Mouse (Mus musculus): Measurements from ENCODE around the gene Fbxw5. TPM values are rescaled to one million over a fixed set of nuclear protein-coding genes. Genes with fewer than 3 reads are reported as not detected.

The Fbxw5 gene
- polyA plus RNA-seq, 1 experiment: 59.4 TPM

GRCm38 (mm10) chr2:25468962-25469915 is 31.3 kb upstream of the Fbxw5 start:
- H3K27ac ChIP-seq (ENCODE audit: insufficient read depth, low read length): peak overlapping the region; percentile 41
- WGBS: 56% methylated on average over 10 of the region's 10 CpGs
- peak; percentile 68 to 72 for DNase-seq

GRCm38 (mm10) chr2:25469969-25470368 is 30.6 kb upstream of the Fbxw5 start, which contains the start of gene Ptgds:
TSS of gene Ptgds (minus strand) at chr2:25470046.
- no peaks in the 10 kb centered on the region for H3K27me3 ChIP-seq (ENCODE audit: control insufficient read depth, insufficient read depth, low read length)
- H3K4me3 ChIP-seq (replicated peaks; ENCODE audit: insufficient read depth, low read depth, low read length): no peak within 1 kb of the TSS
- TF ChIP-seq CTCF (IDR thresholded peaks at IDR 0.05; ENCODE audit: borderline replicate concordance, insufficient read depth, low read depth, low read length) (no peak), POLR2A (IDR thresholded peaks at IDR 0.05; ENCODE audit: borderline replicate concordance, insufficient read depth, low read length) (no peak)
- peak within 1 kb of the TSS; percentile 41 for H3K27ac ChIP-seq (ENCODE audit: insufficient read depth, low read length)
- peaks cover 60% of the 10 kb centered on the region for H3K4me1 ChIP-seq (ENCODE audit: control insufficient read depth, insufficient read depth, low read length)
- DNase-seq: no peak
- 54% methylated on average over 6 of the region's 6 CpGs for WGBS

More at GRCm38 (mm10) chr2:25468962-25469915, 31.3 kb upstream of the Fbxw5 start:
- TF ChIP-seq POLR2A (IDR thresholded peaks at IDR 0.05; ENCODE audit: borderline replicate concordance, insufficient read depth, low read length): no peak
- peaks cover 65% of the 10 kb centered on the region for H3K4me1 ChIP-seq (ENCODE audit: control insufficient read depth, insufficient read depth, low read length)
- H3K4me3 ChIP-seq (replicated peaks; ENCODE audit: insufficient read depth, low read depth, low read length): no peak overlapping the region
- no peaks in the 10 kb centered on the region for H3K27me3 ChIP-seq (ENCODE audit: control insufficient read depth, insufficient read depth, low read length)

- Histone ChIP-seq H3K4me1 (ENCODE audit: control insufficient read depth, insufficient read depth, low read length) (peaks cover 67% of the 10 kb centered on the region), H3K27me3 (ENCODE audit: control insufficient read depth, insufficient read depth, low read length) (no peaks in the 10 kb centered on the region), H3K27ac (ENCODE audit: insufficient read depth, low read length) (no peak overlapping the region), H3K4me3 (replicated peaks; ENCODE audit: insufficient read depth, low read depth, low read length) (no peak overlapping the region)
- WGBS: 95% methylated on average over 2 of the region's 2 CpGs
- no peak for DNase-seq
- TF ChIP-seq CTCF (IDR thresholded peaks at IDR 0.05; ENCODE audit: borderline replicate concordance, insufficient read depth, low read depth, low read length): no peak
- TF ChIP-seq POLR2A (IDR thresholded peaks at IDR 0.05; ENCODE audit: borderline replicate concordance, insufficient read depth, low read length): no peak
Observed at GRCm38 (mm10) chr2:25472550-25472949, 28.0 kb upstream of the Fbxw5 start.

- 68% methylated on average over 8 of the region's 8 CpGs for WGBS
- TF ChIP-seq POLR2A (IDR thresholded peaks at IDR 0.05; ENCODE audit: borderline replicate concordance, insufficient read depth, low read length) (no peak), CTCF (IDR thresholded peaks at IDR 0.05; ENCODE audit: borderline replicate concordance, insufficient read depth, low read depth, low read length) (no peak)
Observed at GRCm38 (mm10) chr2:25477541-25477940, 23.0 kb upstream of the Fbxw5 start.

GRCm38 (mm10) chr2:25477967-25478675 is 22.4 kb upstream of the Fbxw5 start:
- 0 out of 2 replicates have a peak, but pooled peaks have one; percentile 13 for TF ChIP-seq CTCF (IDR thresholded peaks at IDR 0.05; ENCODE audit: borderline replicate concordance, insufficient read depth, low read depth, low read length)
- TF ChIP-seq POLR2A (IDR thresholded peaks at IDR 0.05; ENCODE audit: borderline replicate concordance, insufficient read depth, low read length): peak; percentile 29; the same call in 1 of the 2 replicates
- no peaks in the 10 kb centered on the region for H3K27me3 ChIP-seq (ENCODE audit: control insufficient read depth, insufficient read depth, low read length)
- DNase-seq: peak; percentile 95 to 98
- peak overlapping the region; percentile 98 for H3K27ac ChIP-seq (ENCODE audit: insufficient read depth, low read length)
- H3K4me1 ChIP-seq (ENCODE audit: control insufficient read depth, insufficient read depth, low read length): peaks cover 59% of the 10 kb centered on the region
- 8% methylated on average over 3 of the region's 3 CpGs for WGBS
- H3K4me3 ChIP-seq (replicated peaks; ENCODE audit: insufficient read depth, low read depth, low read length): no peak overlapping the region

More at GRCm38 (mm10) chr2:25477541-25477940, 23.0 kb upstream of the Fbxw5 start:
- Histone ChIP-seq H3K27me3 (ENCODE audit: control insufficient read depth, insufficient read depth, low read length) (no peaks in the 10 kb centered on the region), H3K4me1 (ENCODE audit: control insufficient read depth, insufficient read depth, low read length) (peaks cover 60% of the 10 kb centered on the region), H3K4me3 (replicated peaks; ENCODE audit: insufficient read depth, low read depth, low read length) (no peak overlapping the region), H3K27ac (ENCODE audit: insufficient read depth, low read length) (peak overlapping the region; percentile 98)
- no peak for DNase-seq

- no peak for DNase-seq
- 66% methylated on average over 10 of the region's 10 CpGs for WGBS
- no peak overlapping the region for H3K4me3 ChIP-seq (replicated peaks; ENCODE audit: insufficient read depth, low read depth, low read length)
- H3K4me1 ChIP-seq (ENCODE audit: control insufficient read depth, insufficient read depth, low read length): peaks cover 61% of the 10 kb centered on the region
- no peak for TF ChIP-seq POLR2A (IDR thresholded peaks at IDR 0.05; ENCODE audit: borderline replicate concordance, insufficient read depth, low read length)
- no peak for TF ChIP-seq CTCF (IDR thresholded peaks at IDR 0.05; ENCODE audit: borderline replicate concordance, insufficient read depth, low read depth, low read length)
- no peak overlapping the region for H3K27ac ChIP-seq (ENCODE audit: insufficient read depth, low read length)
- H3K27me3 ChIP-seq (ENCODE audit: control insufficient read depth, insufficient read depth, low read length): no peaks in the 10 kb centered on the region
Observed at GRCm38 (mm10) chr2:25479551-25480311, 20.8 kb upstream of the Fbxw5 start.

- H3K4me3 ChIP-seq (replicated peaks; ENCODE audit: insufficient read depth, low read depth, low read length): no peak overlapping the region
- H3K27ac ChIP-seq (ENCODE audit: insufficient read depth, low read length): no peak overlapping the region
- no peaks in the 10 kb centered on the region for H3K27me3 ChIP-seq (ENCODE audit: control insufficient read depth, insufficient read depth, low read length)
- H3K4me1 ChIP-seq (ENCODE audit: control insufficient read depth, insufficient read depth, low read length): peaks cover 58% of the 10 kb centered on the region
- TF ChIP-seq POLR2A (IDR thresholded peaks at IDR 0.05; ENCODE audit: borderline replicate concordance, insufficient read depth, low read length) (no peak), CTCF (IDR thresholded peaks at IDR 0.05; ENCODE audit: borderline replicate concordance, insufficient read depth, low read depth, low read length) (no peak)
- WGBS: 93% methylated on average over 1 of the region's 1 CpGs
- DNase-seq: no peak
Observed at GRCm38 (mm10) chr2:25480541-25480940, 20.0 kb upstream of the Fbxw5 start.

All from cerebellum, adult 2 months (tissue).